Mouse (Mus musculus) urinary bladder, postnatal 36 days (tissue): ENCODE measurements around the gene Dhx33.

Experiments used
- DNase-seq, 2 experiments: peaks; one replicate each; pipeline ENCODE4 v3.0.0; 2022; ENCODE audit warnings: low spot score in 2 of 2, mixed read lengths in 1 of 2

Dhx33 gene

GRCm38 (mm10) chr11:70982030-70982429 lies 22.2 kb downstream of the Dhx33 start:
- DNase-seq, result no peak

GRCm38 (mm10) chr11:70980751-70981510 lies 23.3 kb downstream of the Dhx33 start:
- DNase-seq, result no peak

GRCm38 (mm10) chr11:70980232-70980631 lies 24.0 kb downstream of the Dhx33 start:
- no peak for DNase-seq

DNA sequence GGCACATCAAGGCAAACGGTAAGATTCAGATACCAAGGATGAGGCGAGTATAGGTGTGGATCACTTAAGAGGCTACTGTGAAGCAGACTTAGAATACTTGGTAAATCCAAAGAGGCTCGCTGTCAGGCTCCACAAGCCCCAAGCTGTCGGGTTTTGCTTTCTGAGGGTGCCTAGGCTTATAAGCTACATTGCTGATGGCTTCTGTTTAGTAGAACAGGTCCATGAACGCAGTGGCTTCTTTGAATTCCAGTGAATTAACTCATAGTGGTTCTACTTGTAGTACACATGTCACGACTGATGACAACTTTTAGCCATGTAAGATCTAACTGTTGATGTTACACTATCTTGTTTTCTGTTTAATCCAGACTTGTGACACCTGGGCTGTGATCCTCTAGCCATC lies 26.9 kb downstream of the Dhx33 start:
- DNase-seq, result no peak

DNA sequence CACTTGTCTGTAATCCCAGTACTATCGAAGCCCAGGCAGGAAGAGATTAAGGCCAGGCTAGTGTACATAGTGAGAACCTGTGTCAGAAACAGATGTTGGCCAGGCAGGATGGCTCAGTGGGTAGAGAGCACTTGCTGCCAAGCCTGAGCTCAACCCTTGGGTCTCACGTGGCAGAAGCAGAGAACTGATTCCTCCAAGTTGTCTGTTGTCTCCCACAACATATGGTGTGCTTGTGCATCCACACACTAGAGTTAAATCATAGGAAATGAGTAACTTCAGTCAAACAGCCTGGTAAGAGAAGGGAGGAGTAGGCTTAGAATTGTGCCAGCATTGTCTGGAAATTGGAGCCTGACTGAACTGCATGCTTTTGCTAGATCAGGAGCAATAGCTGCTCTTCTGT lies 29.0 kb downstream of the Dhx33 start:
- no peak for DNase-seq

- no peak for DNase-seq
Measured at GRCm38 (mm10) chr11:70973947-70974346, 30.3 kb downstream of the Dhx33 start.

DNA sequence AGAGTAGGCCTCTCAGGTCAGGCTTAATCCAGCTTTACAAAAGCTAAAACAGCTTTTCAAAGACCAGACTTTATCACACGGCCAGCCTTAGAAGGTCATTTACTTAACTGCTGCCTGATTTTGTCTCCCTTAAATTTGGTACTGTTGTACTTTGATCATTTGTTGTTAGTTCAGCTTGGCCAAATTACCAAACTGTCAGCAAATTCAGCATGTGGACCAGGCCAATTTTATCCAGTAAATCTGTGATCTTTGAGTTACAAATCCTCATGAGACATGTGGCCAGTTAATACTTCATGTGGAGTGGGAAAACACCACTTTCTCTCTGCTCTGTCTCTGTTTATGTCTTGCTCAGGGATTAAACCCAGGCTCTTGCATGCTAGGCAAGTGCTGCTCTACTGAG lies 31.7 kb downstream of the Dhx33 start:
- no peak for DNase-seq

GRCm38 (mm10) chr11:70970560-70971540 lies 33.4 kb downstream of the Dhx33 start:
- DNase-seq, result no peak

GRCm38 (mm10) chr11:70969821-70970559 lies 34.2 kb downstream of the Dhx33 start, which contains the start of the genes Nup88 and Rpain:
Gene Nup88, minus strand, starts transcription at chr11:70969973.
Gene Rpain, plus strand, starts transcription at chr11:70970213.
- peak; percentile 88 to 93 for DNase-seq

GRCm38 (mm10) chr11:70969271-70969794 lies 34.9 kb downstream of the Dhx33 start:
- DNase-seq, result peak in 1 of 2 experiments; percentile 6

DNA sequence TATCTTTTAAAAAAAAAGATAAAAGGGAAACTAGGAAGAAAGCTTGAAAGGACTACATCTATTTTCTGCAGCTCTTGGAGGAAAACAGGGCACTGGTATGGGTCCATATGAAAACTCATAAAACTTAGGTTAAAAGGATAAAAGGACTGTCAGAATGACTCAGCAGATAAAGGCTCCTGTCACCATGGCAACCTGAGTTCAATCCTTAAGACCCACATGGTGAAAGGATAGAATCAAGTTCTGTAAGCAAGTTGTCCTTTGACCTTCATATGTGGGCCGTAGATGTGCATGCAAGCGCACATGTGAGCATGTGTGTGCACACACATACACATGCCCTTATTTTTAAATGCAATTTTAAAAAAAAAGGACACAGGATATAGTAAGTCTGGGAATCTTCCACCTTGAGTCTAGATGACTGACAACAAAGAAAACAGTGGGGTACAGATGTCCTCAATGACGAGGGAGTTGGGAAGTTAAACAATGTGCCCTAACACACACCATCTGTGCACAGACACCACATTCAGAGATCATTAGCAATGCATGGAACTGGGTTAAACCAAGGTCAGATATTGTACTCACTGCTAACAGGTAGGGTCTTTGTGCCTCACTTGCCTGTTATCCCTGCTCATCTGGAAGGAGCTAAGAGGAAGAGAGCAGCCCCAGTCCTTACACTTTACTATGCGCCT lies 39.9 kb downstream of the Dhx33 start:
- no peak for DNase-seq

DNA sequence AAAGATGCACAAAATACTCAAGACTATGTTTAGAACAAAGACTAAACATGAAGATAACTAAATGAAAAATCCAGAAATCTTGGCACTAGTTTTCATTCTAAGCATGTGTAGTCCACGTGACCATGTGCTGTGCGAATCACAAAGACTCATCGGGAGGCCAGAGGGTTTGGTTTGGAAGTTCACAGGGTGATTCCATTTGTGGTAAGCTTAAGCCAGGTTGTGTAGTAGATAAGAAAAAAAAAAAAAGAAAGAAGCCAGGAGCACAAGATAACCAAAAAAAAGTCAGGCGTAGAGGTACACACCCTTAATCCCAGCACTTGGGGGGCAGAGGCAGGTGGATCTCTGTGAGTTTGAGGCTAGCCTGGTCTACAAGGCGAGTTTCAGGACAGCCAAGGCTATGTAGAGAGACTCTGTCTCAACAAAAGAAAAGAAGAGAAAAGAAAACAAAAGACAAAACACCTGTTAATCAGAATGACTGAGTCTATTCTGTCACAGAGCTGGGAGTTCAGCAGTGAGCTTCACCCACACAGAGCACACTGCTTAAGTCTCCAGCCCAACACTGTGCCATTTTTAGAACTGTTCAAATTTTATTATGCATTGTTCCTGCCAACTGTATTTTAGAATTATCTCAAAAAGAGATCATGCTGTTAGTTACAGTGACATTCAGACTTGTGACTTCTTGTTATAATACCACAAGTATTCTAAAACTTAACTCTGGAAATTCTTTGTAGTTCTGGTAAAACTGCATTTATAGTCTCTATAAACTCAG lies 43.3 kb downstream of the Dhx33 start:
- no peak for DNase-seq

DNA sequence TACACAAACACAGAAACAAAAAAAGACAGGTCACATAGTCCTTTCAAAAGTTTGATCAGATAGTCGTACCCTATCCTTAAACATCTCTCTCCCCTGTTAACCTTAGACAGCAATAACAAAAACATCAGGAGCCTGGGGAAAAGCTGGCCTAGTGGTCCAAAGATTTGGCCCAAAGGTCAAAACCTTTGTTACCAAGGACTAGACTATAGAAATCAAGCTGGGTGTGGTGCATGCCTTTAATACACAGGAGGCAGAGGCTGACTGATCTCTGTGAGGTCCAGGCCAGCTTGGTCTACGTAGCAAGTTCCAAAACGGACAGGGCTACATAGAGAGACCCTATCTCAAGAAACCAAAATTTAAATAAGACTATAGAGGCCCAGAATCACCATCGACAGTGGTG lies 49.5 kb downstream of the Dhx33 start:
- DNase-seq, result no peak

DNA sequence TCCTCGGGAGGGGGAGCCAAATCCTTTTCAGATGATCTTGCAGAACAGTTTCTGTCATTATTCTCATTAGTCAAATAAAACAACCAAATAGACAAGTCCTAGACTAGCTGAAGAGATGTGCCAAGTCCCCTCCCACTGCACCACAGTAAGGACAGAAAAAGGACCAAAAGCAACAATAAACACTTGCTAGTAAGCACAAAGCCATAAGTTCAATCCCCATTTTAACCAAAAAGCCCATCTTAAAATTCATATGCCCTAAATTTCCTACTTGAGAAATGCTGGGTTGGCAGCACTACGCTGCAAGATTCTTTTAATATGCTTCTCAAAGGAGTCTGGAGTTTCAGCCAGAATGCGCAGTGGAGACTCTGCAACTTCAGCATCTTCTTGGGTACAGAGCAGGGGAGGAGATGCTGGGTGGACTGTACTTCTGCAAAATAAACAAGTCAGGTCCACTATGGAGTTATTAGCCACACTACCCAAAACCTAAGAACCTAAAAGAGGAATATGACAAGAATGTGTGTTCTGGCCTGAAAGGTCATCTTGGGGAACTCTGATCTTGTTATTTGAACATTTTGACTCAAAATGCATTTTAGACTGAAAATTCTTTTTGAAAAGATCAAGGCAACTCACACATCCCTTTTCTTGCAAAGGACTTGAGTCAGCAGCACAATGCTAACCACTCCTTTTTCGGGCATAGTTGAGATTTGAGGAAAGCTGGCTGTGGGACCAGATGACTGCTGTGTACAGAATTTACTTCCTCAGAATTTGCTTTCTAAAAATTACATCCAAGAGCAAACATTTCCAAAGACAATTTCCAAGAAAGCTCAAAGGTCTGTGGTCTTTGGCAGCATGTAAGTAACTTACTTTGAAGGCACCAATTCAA lies 59.1 kb downstream of the Dhx33 start:
- DNase-seq, result no peak

GRCm38 (mm10) chr11:70943651-70944050 lies 60.6 kb downstream of the Dhx33 start:
- DNase-seq, result no peak

- no peak for DNase-seq
Measured at GRCm38 (mm10) chr11:70942596-70942995, 61.6 kb downstream of the Dhx33 start.

DNA sequence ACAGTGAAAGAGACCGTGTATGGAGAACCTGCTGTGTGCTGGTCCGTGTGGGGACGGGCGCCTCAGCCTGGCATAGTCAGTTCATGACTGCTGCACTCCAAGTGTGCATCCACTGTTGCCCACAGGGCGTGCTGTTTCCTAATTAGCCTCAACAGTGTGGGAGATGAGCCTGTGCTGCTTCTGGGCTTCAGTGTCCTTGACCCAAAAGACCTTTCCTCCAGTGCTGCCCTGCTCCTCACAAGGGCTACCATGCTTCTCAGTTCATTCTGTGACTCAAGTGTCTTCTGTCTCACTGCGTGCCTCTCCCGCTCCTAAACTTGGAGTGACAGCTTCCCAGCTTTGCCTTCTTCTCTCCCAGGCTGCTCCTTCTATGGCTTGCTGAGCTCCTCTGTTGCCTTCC lies 68.9 kb downstream of the Dhx33 start:
- no peak for DNase-seq
